Mouse (Mus musculus) thymus, adult 2 months (tissue): ENCODE data around the gene Runx3.

Experiments used
- CTCF ChIP-seq: fragments of 200-500 bp; IDR thresholded peaks from 2 replicates; pipeline ENCODE4 v1.5.1; 2012; ENCODE audit warnings: mild to moderate bottlenecking, control low read depth, low read length, moderate library complexity, borderline replicate concordance; ENCODE audit not compliant: control insufficient read depth, poor library complexity, insufficient read depth; ENCODE audit errors: extremely low read depth
- POLR2A ChIP-seq: fragments of 200-500 bp; IDR thresholded peaks from 2 replicates; pipeline ENCODE4 v1.6.1; 2012; ENCODE audit warnings: mild to moderate bottlenecking, low read length, control low read depth, moderate library complexity; ENCODE audit not compliant: control insufficient read depth, poor library complexity, insufficient read depth; ENCODE audit errors: extremely low read depth

GRCm38 (mm10) chr4:135102019-135102740 lies 18.3 kb upstream of the Runx3 start:
- TF ChIP-seq POLR2A, result no peak
- no peak for TF ChIP-seq CTCF
